Mouse (Mus musculus) liver, embryonic 14.5 days (tissue): ENCODE results near the gene Prkg1.

ENCODE experiments used
- CTCF ChIP-seq: IDR thresholded peaks from 2 replicates; pipeline ENCODE4 v1.5.1; 2016; ENCODE audit warnings: antibody characterized with exemption, low read depth, control low read depth
- EP300 ChIP-seq: IDR thresholded peaks from 2 replicates; pipeline ENCODE4 v1.6.1; 2016; ENCODE audit warnings: antibody characterized with exemption, low read depth

DNA sequence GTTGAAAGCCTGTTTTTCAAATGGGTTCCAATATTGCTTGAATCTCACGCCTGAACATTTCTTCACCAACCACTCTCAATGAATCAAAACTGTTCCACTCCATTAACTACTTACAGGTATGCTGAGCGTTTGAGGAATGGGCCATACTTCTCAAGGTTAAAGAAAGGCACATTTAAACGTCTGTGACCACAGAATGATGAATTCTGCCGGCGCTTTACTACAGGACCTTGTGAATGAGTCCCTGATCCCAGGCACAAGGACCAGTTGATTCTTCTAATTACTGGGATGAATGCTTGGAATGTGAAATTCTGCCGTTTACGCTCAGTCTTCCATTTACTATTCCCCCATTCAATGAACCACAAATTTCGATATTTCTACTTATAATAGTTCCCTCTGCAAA is 632.2 kb downstream of the Prkg1 start:
- TF ChIP-seq CTCF = no peak
- TF ChIP-seq EP300 = no peak
